Mouse (Mus musculus) megakaryocyte, adult 5-6 weeks (primary cell): Measurements from ENCODE around the gene Dock9. TPM values are rescaled to one million over a fixed set of nuclear protein-coding genes. Genes with fewer than 3 reads are reported as not detected.

Experiments used
- ATAC-seq: 2 replicates; pipeline ENCODE4 v1.8.0; 2016; ENCODE audit warnings: mild to moderate bottlenecking, inconsistent platforms; ENCODE audit not compliant: poor library complexity, severe bottlenecking
- total RNA-seq, 2 experiments: library from RNA; stranded (forward) in 1 of 2; stranded (reverse) in 1 of 2; fragments of 153-499, 151-499 nt in 1 of 2; fragments of 221-1000, 200-1000 nt in 1 of 2; gene quantifications; 2 replicates each; pipeline versions ENCODE4 v1.2.3 to v1.2.4; 2015 to 2017

Dock9 gene
- total RNA-seq, 2 experiments from 2014 or later, result 0.22 to 0.31 TPM

GRCm38 (mm10) chr14:121666641-121667274 lies 130.9 kb downstream of the Dock9 start:
- no peak for ATAC-seq

DNA sequence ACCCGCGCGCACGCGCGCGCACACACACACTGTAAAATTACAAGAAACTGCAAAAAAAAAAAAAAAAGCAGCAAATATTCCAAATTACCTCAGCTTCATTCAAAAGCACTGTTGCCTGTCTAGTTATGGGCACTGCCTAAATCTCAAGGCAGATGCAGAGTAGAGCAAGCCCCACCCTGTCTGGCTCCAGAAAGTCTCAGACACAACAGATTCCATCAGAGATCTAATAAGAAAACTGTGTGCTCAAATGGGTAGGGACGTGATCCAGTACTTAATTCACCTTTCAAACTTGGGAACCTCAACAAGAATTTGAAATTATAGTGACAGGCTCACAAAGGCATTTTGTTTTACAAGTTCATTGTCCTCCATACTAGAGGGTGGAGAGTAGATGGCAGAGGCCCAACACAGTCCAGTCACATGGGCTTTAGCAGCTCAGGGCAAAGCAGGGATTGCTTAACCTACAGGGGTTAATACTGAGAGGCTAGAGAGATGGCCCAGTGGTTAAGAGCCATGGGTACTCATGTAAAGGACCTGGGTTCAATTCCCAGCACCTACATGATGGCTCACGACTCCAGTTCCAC lies 131.9 kb downstream of the Dock9 start:
- ATAC-seq, result no peak

DNA sequence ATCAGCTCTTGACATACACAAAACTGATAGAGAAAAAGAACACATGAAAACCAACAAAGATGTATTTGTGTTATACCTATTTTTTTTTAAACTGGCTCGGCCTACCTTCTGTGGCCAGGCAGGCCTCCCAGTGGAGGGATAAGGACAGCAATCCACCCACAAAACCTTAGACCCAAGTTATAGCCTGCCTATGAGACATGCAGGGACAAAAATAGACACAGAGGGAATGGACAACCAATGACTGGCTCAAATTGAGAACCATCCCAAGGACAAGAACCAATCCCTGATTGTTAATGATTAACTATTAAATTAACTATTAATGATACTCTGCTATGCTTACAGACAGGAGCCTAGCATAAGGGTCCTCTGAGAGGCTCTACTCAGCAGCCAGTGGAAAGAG lies 133.7 kb downstream of the Dock9 start:
- ATAC-seq, result no peak

DNA sequence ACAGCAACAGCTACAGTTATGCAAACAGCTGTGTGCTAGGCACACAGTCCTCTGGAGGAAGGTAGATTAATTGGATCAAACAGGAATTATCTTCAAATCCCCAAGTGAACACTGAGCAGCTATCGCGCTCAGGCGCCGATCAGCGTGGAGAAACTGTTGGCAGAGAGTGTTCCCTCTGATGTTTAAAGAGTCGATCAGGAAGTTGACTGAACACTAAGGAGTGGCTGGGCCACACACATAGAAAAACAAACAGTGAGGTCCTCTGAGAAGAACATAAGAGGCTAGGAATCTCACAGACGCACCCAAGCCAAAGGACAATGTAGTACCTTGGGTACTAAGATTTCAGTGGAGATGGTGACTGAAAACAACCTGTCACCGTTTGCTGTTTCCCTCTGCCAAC lies 136.7 kb downstream of the Dock9 start:
- no peak for ATAC-seq

DNA sequence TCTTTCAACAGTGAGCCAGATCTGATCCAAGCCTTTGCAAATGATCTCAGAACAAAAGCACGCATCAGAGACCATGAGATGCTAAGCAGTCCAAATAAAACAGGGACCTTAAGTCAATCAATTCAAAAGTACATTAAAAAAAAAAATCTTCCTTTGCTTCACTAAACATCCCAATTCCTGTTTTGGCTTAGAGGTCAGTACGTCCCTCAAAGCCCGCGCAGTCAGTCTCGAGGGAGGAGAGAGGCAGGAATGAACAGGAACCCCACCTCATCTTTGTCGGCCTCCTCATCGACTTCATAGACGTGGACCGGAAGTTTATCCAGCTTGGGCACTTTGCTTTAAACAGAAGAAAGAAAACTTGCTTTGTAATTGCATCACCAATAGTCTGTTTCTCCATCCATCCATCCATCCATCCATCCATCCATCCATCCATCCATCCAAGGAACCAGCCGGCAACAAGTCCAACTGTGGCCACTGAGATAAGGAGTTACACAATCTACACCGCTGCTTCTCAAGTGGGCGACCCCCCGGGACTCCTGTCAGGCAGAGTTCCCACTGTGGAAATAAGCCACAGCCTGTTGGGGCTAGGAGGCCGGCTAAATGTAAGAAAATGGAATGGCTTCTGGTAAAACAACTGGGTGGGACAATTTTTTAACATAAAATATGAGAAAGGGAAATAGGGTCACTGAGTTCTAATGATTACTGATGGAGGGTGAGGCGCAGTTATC lies 137.3 kb downstream of the Dock9 start:
- ATAC-seq, result no peak

DNA sequence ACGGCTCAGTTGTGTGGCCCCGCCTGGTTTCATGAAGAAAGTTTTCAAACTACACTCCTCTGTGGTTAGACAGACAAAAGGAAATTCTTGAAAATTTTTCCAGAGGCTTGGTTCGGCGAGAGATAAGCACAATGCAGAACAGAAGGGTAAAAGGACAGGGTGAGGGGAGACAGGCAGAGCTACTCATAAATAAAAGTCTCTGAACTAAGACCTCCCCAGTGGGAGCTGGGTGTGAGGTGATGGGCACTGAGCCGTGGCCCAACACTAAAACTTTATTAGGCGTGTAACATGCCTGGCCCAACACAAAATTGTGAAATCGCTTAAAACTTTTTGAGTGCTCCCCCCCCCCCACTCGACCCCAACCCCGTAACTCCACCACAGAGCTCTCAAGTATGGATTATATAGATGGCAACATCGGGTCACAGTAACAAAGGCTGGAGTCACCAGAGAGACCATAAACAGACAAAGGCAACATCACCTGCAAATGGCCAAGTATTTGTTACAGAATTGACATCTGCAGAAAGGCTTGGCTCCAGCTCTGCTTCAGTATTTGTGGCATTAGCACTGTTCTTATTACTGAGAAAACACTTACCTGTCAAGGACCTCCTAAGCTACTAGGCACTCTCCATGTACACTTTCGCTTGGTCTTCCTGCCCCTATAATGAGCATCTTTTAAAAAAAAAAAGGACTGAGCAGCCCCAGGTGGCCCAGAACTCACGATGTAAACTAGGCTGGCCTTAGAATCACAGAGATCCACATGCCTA lies 138.4 kb downstream of the Dock9 start:
- no peak for ATAC-seq

DNA sequence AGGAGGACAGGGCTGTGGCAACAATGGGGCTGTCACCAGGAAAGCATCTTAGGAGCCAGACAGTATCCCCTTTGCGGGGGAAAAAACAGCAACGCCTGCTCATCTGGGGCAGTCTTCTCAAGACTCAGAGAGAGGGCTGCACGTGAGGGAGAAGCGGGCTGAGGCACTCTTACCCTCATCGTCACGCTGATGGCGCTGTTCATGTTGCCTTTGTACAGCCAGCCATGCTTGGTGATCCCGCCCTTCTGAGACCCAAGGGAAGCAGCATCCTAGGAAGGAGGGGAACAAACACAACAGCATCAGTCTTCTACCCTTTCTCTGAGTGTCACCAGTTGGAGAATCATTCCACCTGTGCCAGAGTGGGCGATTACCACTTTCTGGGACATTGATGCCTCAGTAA lies 139.1 kb downstream of the Dock9 start:
- no peak for ATAC-seq

DNA sequence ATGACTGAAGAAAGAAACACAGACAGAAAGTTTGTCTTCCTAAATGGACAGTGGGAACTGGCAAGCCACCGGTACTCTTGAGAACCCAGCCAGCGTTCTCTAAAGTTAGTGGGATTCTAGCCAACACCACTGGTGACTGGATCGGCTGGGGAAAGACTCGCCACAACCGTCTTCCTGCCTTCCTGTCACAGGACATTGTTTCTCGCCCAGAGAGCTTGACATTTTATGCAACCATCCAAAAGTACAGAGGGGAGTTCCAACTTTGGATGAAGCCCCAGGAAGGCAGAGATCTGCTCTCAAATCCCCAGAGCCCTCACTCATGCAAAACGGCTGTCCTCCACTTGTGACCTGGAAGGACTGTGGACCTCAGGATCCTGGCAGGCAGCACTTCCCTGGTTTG lies 140.0 kb downstream of the Dock9 start:
- ATAC-seq, result no peak

DNA sequence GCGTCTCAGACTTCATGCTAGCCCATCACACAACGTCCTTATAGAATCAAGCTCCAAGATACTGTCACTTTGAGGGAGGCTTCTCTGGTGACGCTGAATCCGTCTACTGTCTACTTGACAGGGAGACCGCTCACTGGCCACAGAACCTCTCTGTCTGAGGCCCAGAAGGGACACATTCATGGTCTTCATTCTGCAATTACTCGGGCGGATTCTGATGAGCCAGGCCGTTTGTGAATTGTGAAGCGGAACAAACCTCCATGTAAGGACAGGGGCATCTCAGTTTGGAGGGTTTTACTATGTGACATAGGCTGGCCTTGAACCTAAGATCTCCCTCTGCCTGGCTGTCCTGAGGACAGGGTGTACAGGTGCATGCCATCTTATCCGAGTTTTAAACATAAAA lies 140.7 kb downstream of the Dock9 start:
- no peak for ATAC-seq

- ATAC-seq, result no peak
Observed at GRCm38 (mm10) chr14:121654977-121655376, 142.7 kb downstream of the Dock9 start.

DNA sequence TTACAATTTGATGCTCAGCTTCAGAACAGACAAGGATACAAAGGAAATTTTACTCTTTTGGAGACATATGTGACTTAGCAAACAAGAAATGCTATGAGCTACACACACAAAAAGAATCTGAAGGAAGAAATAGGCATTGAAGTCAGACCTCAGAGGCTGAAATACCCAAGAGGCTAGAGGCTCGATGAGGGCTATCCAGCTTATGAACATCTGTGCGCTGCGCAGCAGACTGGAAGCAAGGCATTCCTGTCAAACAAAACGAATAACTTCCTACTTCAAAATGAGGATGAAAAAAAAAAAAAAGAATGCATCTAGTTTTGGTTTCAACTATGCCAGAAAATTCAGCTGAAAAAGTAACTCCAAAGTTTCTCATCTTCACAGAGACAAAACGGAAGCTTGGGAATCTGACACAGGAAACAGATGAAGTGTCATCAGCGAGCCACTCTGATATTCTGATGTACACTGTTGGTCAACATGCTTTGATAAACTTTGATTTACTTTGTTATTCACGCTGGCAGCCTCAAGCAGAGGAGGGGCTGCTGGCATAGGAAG lies 143.1 kb downstream of the Dock9 start:
- ATAC-seq, result no peak

DNA sequence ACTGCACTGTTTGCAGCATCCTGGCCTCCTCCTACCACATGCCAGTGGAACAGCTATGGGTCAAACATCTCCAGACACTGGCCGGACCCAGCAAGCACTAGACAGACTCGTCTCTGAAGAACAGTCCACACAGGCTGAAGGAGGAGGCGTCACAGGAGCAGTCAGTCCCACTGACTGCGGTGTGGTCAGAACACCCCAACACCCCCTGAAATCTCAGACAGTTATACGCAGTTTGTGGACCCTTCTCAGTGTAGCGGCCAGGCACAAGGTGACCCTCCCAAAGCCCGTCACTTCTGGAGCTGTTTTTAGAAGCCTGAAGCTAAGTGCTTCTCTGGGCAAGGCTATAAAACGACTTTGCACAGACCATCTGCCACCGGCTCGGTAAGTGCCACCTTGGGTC lies 143.9 kb downstream of the Dock9 start:
- ATAC-seq, result no peak

- no peak for ATAC-seq
Observed at GRCm38 (mm10) chr14:121653241-121653640, 144.4 kb downstream of the Dock9 start.

- ATAC-seq, result peak; percentile 45; the same call in 1 of the 2 replicates
Observed at GRCm38 (mm10) chr14:121648581-121649060, 149.0 kb downstream of the Dock9 start.

- ATAC-seq, result no peak
Observed at GRCm38 (mm10) chr14:121647693-121648092, 149.9 kb downstream of the Dock9 start.

DNA sequence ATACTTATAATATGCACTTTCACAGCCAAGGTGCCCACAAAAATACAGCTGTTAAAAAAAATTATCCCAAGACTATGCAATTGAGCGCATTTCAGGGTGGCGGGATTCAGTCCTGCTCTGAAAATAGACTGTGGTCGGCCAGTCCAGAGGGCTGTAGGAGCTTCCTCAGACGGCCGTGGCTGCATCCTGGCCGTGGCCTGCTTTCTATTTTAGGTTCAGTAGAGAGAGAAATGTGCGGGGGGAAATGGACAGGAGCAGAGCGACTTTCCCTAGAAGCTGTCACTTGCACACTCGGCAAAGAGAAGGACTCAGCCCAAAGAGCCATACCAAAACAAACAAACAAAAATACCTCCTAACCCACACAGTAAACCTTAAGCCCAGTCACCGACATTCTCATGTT lies 151.0 kb downstream of the Dock9 start:
- peak; percentile 55 for ATAC-seq

- no peak for ATAC-seq
Observed at GRCm38 (mm10) chr14:121644302-121644701, 153.3 kb downstream of the Dock9 start.

GRCm38 (mm10) chr14:121641271-121641670 lies 156.4 kb downstream of the Dock9 start:
- peak; percentile 76 for ATAC-seq

- ATAC-seq, result no peak
Observed at GRCm38 (mm10) chr14:121636935-121637510, 160.6 kb downstream of the Dock9 start.

- no peak for ATAC-seq
Observed at GRCm38 (mm10) chr14:121634736-121635430, 162.8 kb downstream of the Dock9 start.
